Mouse (Mus musculus) myocyte (in vitro differentiated cells): ENCODE results near the gene Cyp4a12b.

Experiments used
- E2F4 ChIP-seq: IDR thresholded peaks from one replicate; pipeline ENCODE4 v1.6.1; 2011; ENCODE audit warnings: mild to moderate bottlenecking, control low read depth, moderate library complexity; ENCODE audit not compliant: insufficient read depth
- MAX ChIP-seq: IDR thresholded peaks from one replicate; pipeline ENCODE4 v1.6.1; 2011; ENCODE audit warnings: low read depth, mild to moderate bottlenecking, control low read depth
- MYOD1 ChIP-seq, 3 experiments: IDR thresholded peaks; one replicate each; pipeline ENCODE4 v1.6.1; 2011; ENCODE audit warnings: control low read depth in 2 of 3, low read depth in 2 of 3, mild to moderate bottlenecking in 2 of 3, moderate library complexity in 1 of 3; ENCODE audit not compliant: insufficient read length in 2 of 3, control insufficient read depth in 1 of 3
- MYOG ChIP-seq, 3 experiments: IDR thresholded peaks; one replicate each; pipeline ENCODE4 v1.6.1; 2011; ENCODE audit warnings: control low read depth in 2 of 3, low read depth in 2 of 3, mild to moderate bottlenecking in 2 of 3; ENCODE audit not compliant: insufficient read length in 2 of 3, control insufficient read depth in 1 of 3, insufficient read depth in 1 of 3
- POLR2A ChIP-seq: IDR thresholded peaks from one replicate; pipeline ENCODE4 v1.6.1; 2011; ENCODE audit warnings: low read depth, mild to moderate bottlenecking, control low read depth, moderate library complexity; ENCODE audit not compliant: insufficient read length
- POLR2AphosphoS2 ChIP-seq: IDR thresholded peaks from one replicate; pipeline ENCODE4 v1.6.1; 2011; ENCODE audit warnings: low read depth, control low read depth; ENCODE audit not compliant: insufficient read length
- SRF ChIP-seq: IDR thresholded peaks from one replicate; pipeline ENCODE4 v1.6.1; 2011; ENCODE audit warnings: low read depth; ENCODE audit not compliant: control insufficient read depth, insufficient read length
- TCF12 ChIP-seq: IDR thresholded peaks from one replicate; pipeline ENCODE4 v1.6.1; 2011; ENCODE audit warnings: mild to moderate bottlenecking, control low read depth; ENCODE audit not compliant: poor library complexity, insufficient read depth, severe bottlenecking
- USF1 ChIP-seq: IDR thresholded peaks from one replicate; pipeline ENCODE4 v1.6.1; 2011; ENCODE audit warnings: low read depth, mild to moderate bottlenecking, control low read depth, moderate library complexity

- TF ChIP-seq E2F4 = no peak
- no peak for TF ChIP-seq MYOG (IDR thresholded peaks at IDR 0.05; ENCODE audit: control insufficient read depth in 1 of 3, insufficient read depth in 1 of 3, insufficient read length in 2 of 3, low read depth in 2 of 3)
- no peak for TF ChIP-seq POLR2AphosphoS2
- no peak for TF ChIP-seq TCF12
- no peak for TF ChIP-seq POLR2A
- no peak for TF ChIP-seq USF1
- no peak for TF ChIP-seq MAX
- TF ChIP-seq MYOD1 (IDR thresholded peaks at IDR 0.05; ENCODE audit: control insufficient read depth in 1 of 3, insufficient read length in 2 of 3, low read depth in 2 of 3) = no peak
- TF ChIP-seq SRF = no peak
Measured at GRCm38 (mm10) chr4:115452304-115452703, 40.9 kb downstream of the Cyp4a12b start, which contains the start of gene Cyp4a30b.
